Mouse (Mus musculus) hindbrain, embryonic 13.5 days (tissue): ENCODE results near the gene Vsig10. TPM values are rescaled to one million over a fixed set of nuclear protein-coding genes. Genes with fewer than 3 reads are reported as not detected.

Experiments
- ATAC-seq: fragments of 200-750 bp; cut with Nextera tagmentation; 2 replicates; pipeline ENCODE4 v1.8.0; 2017; ENCODE audit warnings: moderate TSS enrichment; ENCODE audit not compliant: low FRiP score
- H3K27ac ChIP-seq: fragments of 300-500 bp; sonication (generic); 2 replicates; pipeline ENCODE4 v1.5.1; 2015; ENCODE audit warnings: inconsistent platforms, mild to moderate bottlenecking, moderate library complexity
- H3K27me3 ChIP-seq: fragments of 300-500 bp; sonication (generic); 2 replicates; pipeline ENCODE4 v1.6.1; 2015; ENCODE audit warnings: mild to moderate bottlenecking, inconsistent platforms
- H3K36me3 ChIP-seq: fragments of 300-500 bp; sonication (generic); 2 replicates; pipeline ENCODE4 v1.6.1; 2015; ENCODE audit warnings: mild to moderate bottlenecking, inconsistent platforms
- H3K4me1 ChIP-seq: fragments of 300-500 bp; sonication (generic); replicated peaks from 2 replicates; pipeline ENCODE4 v1.6.1; 2015; ENCODE audit warnings: inconsistent platforms
- H3K4me2 ChIP-seq: fragments of 300-500 bp; sonication (generic); 2 replicates; pipeline ENCODE4 v1.6.1; 2015; ENCODE audit warnings: inconsistent platforms, mild to moderate bottlenecking, moderate library complexity
- H3K4me3 ChIP-seq: fragments of 300-500 bp; sonication (generic); 2 replicates; pipeline ENCODE4 v1.5.1; 2015; ENCODE audit warnings: mild to moderate bottlenecking, inconsistent platforms
- H3K9ac ChIP-seq: fragments of 300-500 bp; sonication (generic); 2 replicates; pipeline ENCODE4 v1.6.1; 2015; ENCODE audit warnings: mild to moderate bottlenecking, inconsistent platforms
- H3K9me3 ChIP-seq: fragments of 300-500 bp; sonication (generic); 2 replicates; pipeline ENCODE4 v1.6.1; 2016; ENCODE audit warnings: inconsistent platforms
- WGBS: fragments of 180-500 bp; shearing (Covaris S2); methylation state at CpG from one replicate; pipeline ENCODE4 v1.1.7; 2015; 5-methylcytosine and 5-hydroxymethylcytosine counted together
- polyA plus RNA-seq: library from polyadenylated mRNA; unstranded; fragments of >200 nt; fragmentation: Nextera tagmentation; extraction: Ambion mirVana; gene quantifications from 2 replicates; pipeline ENCODE4 v1.2.1, GENCODE M21; 2015

Gene Vsig10
- polyA plus RNA-seq, 1 experiment from 2014 or later = 1.5 TPM

- 44% methylated on average over 7 of the region's 7 CpGs for WGBS
- 0 out of 2 replicates have a peak overlapping the region, but pooled peaks have one; percentile 15 for H3K9ac ChIP-seq
Observed at GRCm38 (mm10) chr5:117359497-117360227, 40.8 kb downstream of the Vsig10 start.

GRCm38 (mm10) chr5:117360228-117360515 lies 41.3 kb downstream of the Vsig10 start:
- WGBS = 65% methylated on average over 13 of the region's 13 CpGs
- Histone ChIP-seq H3K27ac (no peak overlapping the region), H3K27me3 (no peaks in the 10 kb centered on the region), H3K4me3 (no peak overlapping the region), H3K4me1 (peaks cover 66% of the 10 kb centered on the region), H3K4me2 (0 out of 2 replicates have a peak overlapping the region, but pooled peaks have one; percentile 3), H3K9me3 (no peaks in the 10 kb centered on the region), H3K36me3 (peaks cover 21% of the 10 kb centered on the region), H3K9ac (0 out of 2 replicates have a peak overlapping the region, but pooled peaks have one; percentile 15)
- no peak for ATAC-seq

More at GRCm38 (mm10) chr5:117359497-117360227, 40.8 kb downstream of the Vsig10 start:
- H3K27ac ChIP-seq = no peak overlapping the region
- no peak overlapping the region for H3K4me3 ChIP-seq
- no peak for ATAC-seq
- H3K27me3 ChIP-seq = no peaks in the 10 kb centered on the region
- H3K4me2 ChIP-seq = 0 out of 2 replicates have a peak overlapping the region, but pooled peaks have one; percentile 3
- peaks cover 16% of the 10 kb centered on the region for H3K36me3 ChIP-seq
- H3K4me1 ChIP-seq = peaks cover 66% of the 10 kb centered on the region
- H3K9me3 ChIP-seq = no peaks in the 10 kb centered on the region

- Histone ChIP-seq H3K27ac (no peak overlapping the region), H3K36me3 (peaks cover 28% of the 10 kb centered on the region), H3K4me3 (no peak overlapping the region), H3K9me3 (no peaks in the 10 kb centered on the region), H3K9ac (0 out of 2 replicates have a peak overlapping the region, but pooled peaks have one; percentile 15), H3K4me2 (peak overlapping the region; percentile 3; the same call in 1 of the 2 replicates), H3K27me3 (no peaks in the 10 kb centered on the region), H3K4me1 (peaks cover 59% of the 10 kb centered on the region)
- 45% methylated on average over 13 of the region's 13 CpGs for WGBS
- ATAC-seq = no peak
Observed at GRCm38 (mm10) chr5:117360631-117361541, 42.0 kb downstream of the Vsig10 start.

GRCm38 (mm10) chr5:117361590-117361989 lies 42.7 kb downstream of the Vsig10 start:
- Histone ChIP-seq H3K9ac (no peak overlapping the region), H3K27ac (no peak overlapping the region), H3K4me2 (no peak overlapping the region), H3K4me1 (peaks cover 52% of the 10 kb centered on the region), H3K36me3 (peaks cover 34% of the 10 kb centered on the region), H3K4me3 (no peak overlapping the region), H3K27me3 (no peaks in the 10 kb centered on the region), H3K9me3 (no peaks in the 10 kb centered on the region)
- ATAC-seq = no peak
- 81% methylated on average over 4 of the region's 4 CpGs for WGBS

GRCm38 (mm10) chr5:117363066-117363782 lies 44.3 kb downstream of the Vsig10 start:
- WGBS = 62% methylated on average over 15 of the region's 15 CpGs
- Histone ChIP-seq H3K27me3 (no peaks in the 10 kb centered on the region), H3K4me1 (peaks cover 48% of the 10 kb centered on the region), H3K27ac (no peak overlapping the region), H3K36me3 (peaks cover 51% of the 10 kb centered on the region), H3K4me2 (no peak overlapping the region), H3K9me3 (no peaks in the 10 kb centered on the region), H3K9ac (no peak overlapping the region), H3K4me3 (no peak overlapping the region)
- ATAC-seq = no peak

GRCm38 (mm10) chr5:117364821-117365220 lies 45.9 kb downstream of the Vsig10 start:
- Histone ChIP-seq H3K27ac (no peak overlapping the region), H3K9ac (no peak overlapping the region), H3K4me2 (no peak overlapping the region), H3K9me3 (no peaks in the 10 kb centered on the region), H3K4me1 (peaks cover 33% of the 10 kb centered on the region), H3K27me3 (no peaks in the 10 kb centered on the region), H3K36me3 (peaks cover 66% of the 10 kb centered on the region), H3K4me3 (no peak overlapping the region)
- 88% methylated on average over 3 of the region's 3 CpGs for WGBS
- ATAC-seq = no peak

- Histone ChIP-seq H3K4me2 (no peak overlapping the region), H3K4me1 (peaks cover 21% of the 10 kb centered on the region), H3K4me3 (no peak overlapping the region), H3K36me3 (peaks cover 79% of the 10 kb centered on the region), H3K9me3 (no peaks in the 10 kb centered on the region), H3K9ac (no peak overlapping the region), H3K27me3 (no peaks in the 10 kb centered on the region), H3K27ac (no peak overlapping the region)
- no peak for ATAC-seq
- WGBS = 94% methylated on average over 13 of the region's 13 CpGs
Observed at GRCm38 (mm10) chr5:117365904-117366561, 47.1 kb downstream of the Vsig10 start.

GRCm38 (mm10) chr5:117367206-117367605 lies 48.3 kb downstream of the Vsig10 start:
- 38% methylated on average over 8 of the region's 8 CpGs for WGBS
- Histone ChIP-seq H3K27ac (no peak overlapping the region), H3K4me2 (no peak overlapping the region), H3K9me3 (no peaks in the 10 kb centered on the region), H3K4me1 (peaks cover 11% of the 10 kb centered on the region), H3K9ac (no peak overlapping the region), H3K27me3 (no peaks in the 10 kb centered on the region), H3K36me3 (peaks cover 90% of the 10 kb centered on the region), H3K4me3 (no peak overlapping the region)
- ATAC-seq = no peak

GRCm38 (mm10) chr5:117370592-117370991 lies 51.7 kb downstream of the Vsig10 start:
- H3K4me2 ChIP-seq = no peak overlapping the region
- WGBS = 94% methylated on average over 10 of the region's 10 CpGs
- no peak overlapping the region for H3K9ac ChIP-seq
- no peak overlapping the region; the same call in 1 of the 2 replicates for H3K27ac ChIP-seq
- H3K4me3 ChIP-seq = no peak overlapping the region
- no peak for ATAC-seq
- peaks cover 99% of the 10 kb centered on the region for H3K36me3 ChIP-seq
- no peaks in the 10 kb centered on the region for H3K27me3 ChIP-seq
- H3K9me3 ChIP-seq = no peaks in the 10 kb centered on the region
- no peaks in the 10 kb centered on the region; the same call in 1 of the 2 replicates for H3K4me1 ChIP-seq

- WGBS = 93% methylated on average over 9 of the region's 9 CpGs
- no peaks in the 10 kb centered on the region for H3K9me3 ChIP-seq
- no peaks in the 10 kb centered on the region for H3K4me1 ChIP-seq
- no peak overlapping the region for H3K4me3 ChIP-seq
- H3K4me2 ChIP-seq = no peak overlapping the region
- H3K9ac ChIP-seq = no peak overlapping the region
- ATAC-seq = no peak
- no peaks in the 10 kb centered on the region for H3K27me3 ChIP-seq
- peaks cover 98% of the 10 kb centered on the region for H3K36me3 ChIP-seq
- no peak overlapping the region for H3K27ac ChIP-seq
Observed at GRCm38 (mm10) chr5:117373418-117373817, 54.5 kb downstream of the Vsig10 start.

- WGBS = 96% methylated on average over 7 of the region's 7 CpGs
- Histone ChIP-seq H3K4me2 (no peak overlapping the region), H3K36me3 (peaks cover 98% of the 10 kb centered on the region), H3K9me3 (no peaks in the 10 kb centered on the region), H3K4me3 (no peak overlapping the region), H3K4me1 (no peaks in the 10 kb centered on the region), H3K27ac (no peak overlapping the region), H3K9ac (no peak overlapping the region), H3K27me3 (no peaks in the 10 kb centered on the region)
- no peak for ATAC-seq
Observed at GRCm38 (mm10) chr5:117374372-117375049, 55.6 kb downstream of the Vsig10 start.
